Mouse (Mus musculus) testis, adult 2 months (tissue): ENCODE measurements around the gene Hrh2.

ENCODE experiments used
- CTCF ChIP-seq: fragments of 200-500 bp; IDR thresholded peaks from 2 replicates; pipeline ENCODE4 v1.5.1; 2012; ENCODE audit warnings: low read depth, mild to moderate bottlenecking, inconsistent platforms, low read length, moderate library complexity; ENCODE audit not compliant: control insufficient read depth, insufficient read depth, insufficient replicate concordance
- POLR2A ChIP-seq: fragments of 200-500 bp; IDR thresholded peaks from 2 replicates; pipeline ENCODE4 v1.6.1; 2012; ENCODE audit warnings: low read depth, mild to moderate bottlenecking, inconsistent platforms, low read length, moderate library complexity; ENCODE audit not compliant: control insufficient read depth

GRCm38 (mm10) chr13:54189896-54190295 lies 2.0 kb upstream of the Hrh2 start:
- TF ChIP-seq POLR2A (no peak), CTCF (no peak)
